Mouse (Mus musculus) megakaryocyte, embryonic 14.5 days (primary cell): Measurements from ENCODE around the gene Gm20388.
"Not testable (repeated sequence)": the region's sequence is repeated elsewhere in the genome, so short reads cannot be mapped to it uniquely, and the experiment has no call there.

Experiments
- FLI1 ChIP-seq: IDR thresholded peaks from 2 replicates; pipeline ENCODE4 v1.6.1; 2012; ENCODE audit warnings: low read length, inconsistent platforms, mixed read lengths
- GATA1 ChIP-seq: IDR thresholded peaks from 3 replicates; pipeline ENCODE4 v1.6.1; 2012; ENCODE audit warnings: mixed read lengths, low read length, inconsistent platforms, borderline replicate concordance

DNA sequence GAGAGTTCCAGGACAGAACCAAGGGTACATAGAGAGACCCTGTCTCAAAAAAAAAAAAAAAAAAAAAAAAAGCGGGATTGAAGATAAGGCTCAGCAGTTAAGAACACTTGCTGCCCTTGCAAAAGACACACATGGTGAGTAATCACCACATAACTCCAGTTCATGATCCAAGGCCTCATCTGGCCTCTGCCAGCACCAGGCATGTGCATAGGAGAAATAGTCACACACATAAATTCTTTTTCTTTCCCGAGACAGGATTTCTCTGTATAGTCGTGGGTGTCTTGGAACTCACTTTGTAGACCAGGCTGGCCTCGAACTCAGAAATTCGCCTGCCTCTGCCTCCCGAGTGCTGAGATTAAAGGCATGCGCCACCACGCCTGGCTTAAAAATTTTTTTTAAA, 3347.0 kb downstream of the Gm20388 start:
- not testable (repeated sequence) for TF ChIP-seq GATA1, FLI1
